Mouse (Mus musculus) retina, adult 2 months (tissue): ENCODE results near the gene Papola.
A peak's percentile ranks its signal among the peaks of the same experiment; 100 is the strongest.

Source experiments
- DNase-seq: peaks from one replicate; pipeline ENCODE4 v3.0.0-alpha.2; 2012; ENCODE audit warnings: low read depth, low spot score

The Papola gene

GRCm38 (mm10) chr12:105784196-105784999 is at the start of gene Papola:
TSS of gene Papola (plus strand) at chr12:105784694.
- peak; percentile 87 for DNase-seq

GRCm38 (mm10) chr12:105735226-105735888 is 49.1 kb upstream of the Papola start:
- no peak for DNase-seq

- DNase-seq, result no peak
Measured at GRCm38 (mm10) chr12:105735889-105736251, 48.6 kb upstream of the Papola start.

GRCm38 (mm10) chr12:105738316-105739096 is 46.0 kb upstream of the Papola start:
- no peak for DNase-seq

GRCm38 (mm10) chr12:105739656-105740055 is 44.8 kb upstream of the Papola start:
- no peak for DNase-seq

- no peak for DNase-seq
Measured at GRCm38 (mm10) chr12:105748114-105748513, 36.4 kb upstream of the Papola start.

GRCm38 (mm10) chr12:105753813-105754212 is 30.7 kb upstream of the Papola start:
- no peak for DNase-seq

- no peak for DNase-seq
Measured at GRCm38 (mm10) chr12:105757816-105758497, 26.5 kb upstream of the Papola start.

- DNase-seq, result no peak
Measured at GRCm38 (mm10) chr12:105758911-105759310, 25.6 kb upstream of the Papola start.

GRCm38 (mm10) chr12:105759849-105760478 is 24.5 kb upstream of the Papola start:
- DNase-seq, result no peak

GRCm38 (mm10) chr12:105761171-105761570 is 23.3 kb upstream of the Papola start:
- DNase-seq, result no peak

- no peak for DNase-seq
Measured at GRCm38 (mm10) chr12:105761629-105762028, 22.9 kb upstream of the Papola start.

- no peak for DNase-seq
Measured at GRCm38 (mm10) chr12:105769700-105770099, 14.8 kb upstream of the Papola start.

GRCm38 (mm10) chr12:105774871-105775270 is 9.6 kb upstream of the Papola start:
- DNase-seq, result no peak

- no peak for DNase-seq
Measured at GRCm38 (mm10) chr12:105777651-105778050, 6.8 kb upstream of the Papola start.

- peak; percentile 8 for DNase-seq
Measured at GRCm38 (mm10) chr12:105785000-105785774, 693 bp downstream of the Papola start.

- no peak for DNase-seq
Measured at GRCm38 (mm10) chr12:105786113-105786512, 1.6 kb downstream of the Papola start.

- DNase-seq, result no peak
Measured at GRCm38 (mm10) chr12:105787626-105788025, 3.1 kb downstream of the Papola start.

- DNase-seq, result no peak
Measured at GRCm38 (mm10) chr12:105789885-105790284, 5.4 kb downstream of the Papola start.

GRCm38 (mm10) chr12:105794896-105795295 is 10.4 kb downstream of the Papola start:
- DNase-seq, result no peak
